Mouse (Mus musculus) liver, adult 2 months (tissue): ENCODE results near the gene Sept4. TPM values are rescaled to one million over a fixed set of nuclear protein-coding genes. Genes with fewer than 3 reads are reported as not detected.
A peak's percentile ranks its signal among the peaks of the same experiment; 100 is the strongest.

Source experiments
- DNase-seq: peaks from one replicate; pipeline ENCODE4 v3.0.0-alpha.2; 2011; ENCODE audit warnings: low read depth, low spot score; ENCODE audit errors: extremely low read depth
- H3K27ac ChIP-seq: fragments of 200-500 bp; replicated peaks from 2 replicates; pipeline ENCODE4 v1.5.1; 2012; ENCODE audit warnings: low read depth, mild to moderate bottlenecking, control low read depth, inconsistent platforms, low read length; ENCODE audit not compliant: insufficient read depth
- H3K27me3 ChIP-seq: fragments of 200-500 bp; 2 replicates; pipeline ENCODE4 v1.6.1; 2012; ENCODE audit warnings: mild to moderate bottlenecking, moderate library complexity, low read length, inconsistent platforms; ENCODE audit not compliant: control insufficient read depth, insufficient read depth
- H3K36me3 ChIP-seq: fragments of 200-500 bp; 2 replicates; pipeline ENCODE4 v1.6.1; 2012; ENCODE audit warnings: low read length, inconsistent platforms; ENCODE audit not compliant: control insufficient read depth, insufficient read depth
- H3K4me1 ChIP-seq: fragments of 200-500 bp; 2 replicates; pipeline ENCODE4 v1.6.1; 2011; ENCODE audit warnings: low read length; ENCODE audit not compliant: control insufficient read depth, insufficient read depth
- H3K4me3 ChIP-seq: fragments of 200-500 bp; 2 replicates; pipeline ENCODE4 v1.5.1; 2011; ENCODE audit warnings: low read depth, mild to moderate bottlenecking, control low read depth, low read length, moderate library complexity; ENCODE audit not compliant: insufficient read depth
- H3K79me2 ChIP-seq: fragments of 200-500 bp; 2 replicates; pipeline ENCODE4 v1.6.1; 2012; ENCODE audit warnings: inconsistent platforms, mild to moderate bottlenecking, low read length, moderate library complexity; ENCODE audit not compliant: control insufficient read depth, insufficient read depth
- H3K9ac ChIP-seq: fragments of 200-500 bp; 2 replicates; pipeline ENCODE4 v1.6.1; 2012; ENCODE audit warnings: low read depth, mild to moderate bottlenecking, control low read depth, inconsistent platforms, low read length
- CTCF ChIP-seq: fragments of 200-500 bp; IDR thresholded peaks from 2 replicates; pipeline ENCODE4 v1.5.1; 2011; ENCODE audit warnings: low read depth, low read length, control low read depth
- POLR2A ChIP-seq: fragments of 200-500 bp; IDR thresholded peaks from 2 replicates; pipeline ENCODE4 v1.6.1; 2011; ENCODE audit warnings: low read length, control low read depth; ENCODE audit not compliant: insufficient read depth; ENCODE audit errors: extremely low read depth
- WGBS: fragments of 180-500 bp; shearing (Covaris S2); methylation state at CpG from one replicate; pipeline ENCODE4 v1.1.7; 2018; 5-methylcytosine and 5-hydroxymethylcytosine counted together
- polyA plus RNA-seq: library from polyadenylated mRNA; depleted of rRNA; stranded (reverse); fragments of >200 nt; gene quantifications from 2 replicates; pipeline ENCODE4 v1.2.3, GENCODE M21; 2012; rRNA removed
- total RNA-seq: library from RNA; depleted of rRNA; stranded (reverse); fragments of >200 nt; gene quantifications from 2 replicates; pipeline ENCODE4 v1.2.3, GENCODE M21; 2014; rRNA removed

The Sept4 gene
- 10.8 and 11.5 TPM in 2 replicates for total RNA-seq
- 10.8 and 11.7 TPM in 2 replicates for polyA plus RNA-seq

- Histone ChIP-seq H3K27me3 (no peaks in the 10 kb centered on the region), H3K4me3 (no peak within 1 kb of the TSS), H3K27ac (no peak within 1 kb of the TSS), H3K4me1 (no peaks in the 10 kb centered on the region), H3K36me3 (no peaks in the 10 kb centered on the region), H3K9ac (no peak within 1 kb of the TSS), H3K79me2 (no peaks in the 10 kb centered on the region)
- DNase-seq: no peak
- no peak for TF ChIP-seq POLR2A
- TF ChIP-seq CTCF: no peak
- 70% methylated on average over 7 of the region's 7 CpGs for WGBS
These were observed at the start of gene Sept4 for GRCm38 (mm10) chr11:87568255-87568953. Sept4 (plus strand) TSS chr11:87568903.

- H3K27me3 ChIP-seq: no peaks in the 10 kb centered on the region
- WGBS: 21% methylated on average over 2 of the region's 2 CpGs
- TF ChIP-seq POLR2A (no peak), CTCF (peak; percentile 53; the same call in 1 of the 2 replicates)
- no peaks in the 10 kb centered on the region for H3K79me2 ChIP-seq
- H3K4me1 ChIP-seq: no peaks in the 10 kb centered on the region
- H3K36me3 ChIP-seq: no peaks in the 10 kb centered on the region
- H3K27ac ChIP-seq: no peak overlapping the region
- no peak overlapping the region for H3K9ac ChIP-seq
- H3K4me3 ChIP-seq: no peak overlapping the region
- peak; percentile 24 for DNase-seq
These were observed 49.4 kb upstream of the Sept4 start for GRCm38 (mm10) chr11:87519260-87519659.

GRCm38 (mm10) chr11:87523466-87523865 lies 45.2 kb upstream of the Sept4 start:
- no peak overlapping the region for H3K27ac ChIP-seq
- no peaks in the 10 kb centered on the region for H3K36me3 ChIP-seq
- H3K79me2 ChIP-seq: no peaks in the 10 kb centered on the region
- no peak for TF ChIP-seq POLR2A
- TF ChIP-seq CTCF: no peak
- H3K4me3 ChIP-seq: no peak overlapping the region
- no peak overlapping the region for H3K9ac ChIP-seq
- DNase-seq: no peak
- WGBS: 84% methylated on average over 5 of the region's 5 CpGs
- H3K4me1 ChIP-seq: 0 out of 2 replicates have a peak, but pooled peaks cover 1% of the 10 kb centered on the region
- H3K27me3 ChIP-seq: no peaks in the 10 kb centered on the region

GRCm38 (mm10) chr11:87523967-87524366 lies 44.7 kb upstream of the Sept4 start:
- no peaks in the 10 kb centered on the region for H3K79me2 ChIP-seq
- 0 out of 2 replicates have a peak, but pooled peaks cover 1% of the 10 kb centered on the region for H3K4me1 ChIP-seq
- no peaks in the 10 kb centered on the region for H3K36me3 ChIP-seq
- DNase-seq: no peak
- no peak overlapping the region for H3K4me3 ChIP-seq
- no peak overlapping the region for H3K27ac ChIP-seq
- TF ChIP-seq CTCF (no peak), POLR2A (no peak)
- no peaks in the 10 kb centered on the region for H3K27me3 ChIP-seq
- H3K9ac ChIP-seq: no peak overlapping the region

GRCm38 (mm10) chr11:87524780-87525179 lies 43.9 kb upstream of the Sept4 start:
- H3K27me3 ChIP-seq: no peaks in the 10 kb centered on the region
- no peak overlapping the region for H3K27ac ChIP-seq
- no peak overlapping the region for H3K9ac ChIP-seq
- no peak for DNase-seq
- H3K36me3 ChIP-seq: no peaks in the 10 kb centered on the region
- TF ChIP-seq CTCF (no peak), POLR2A (no peak)
- H3K4me1 ChIP-seq: 0 out of 2 replicates have a peak, but pooled peaks cover 1% of the 10 kb centered on the region
- H3K4me3 ChIP-seq: no peak overlapping the region
- no peaks in the 10 kb centered on the region for H3K79me2 ChIP-seq

- WGBS: 84% methylated on average over 3 of the region's 3 CpGs
- Histone ChIP-seq H3K4me1 (0 out of 2 replicates have a peak, but pooled peaks cover 1% of the 10 kb centered on the region), H3K36me3 (no peaks in the 10 kb centered on the region), H3K27me3 (no peaks in the 10 kb centered on the region), H3K4me3 (no peak overlapping the region), H3K9ac (no peak overlapping the region), H3K27ac (no peak overlapping the region), H3K79me2 (no peaks in the 10 kb centered on the region)
- DNase-seq: no peak
- TF ChIP-seq CTCF (no peak), POLR2A (no peak)
These were observed 41.3 kb upstream of the Sept4 start for GRCm38 (mm10) chr11:87527364-87527763.
